ENCODE assay signal across 7 mouse cellular contexts in the genomic region with DNA sequence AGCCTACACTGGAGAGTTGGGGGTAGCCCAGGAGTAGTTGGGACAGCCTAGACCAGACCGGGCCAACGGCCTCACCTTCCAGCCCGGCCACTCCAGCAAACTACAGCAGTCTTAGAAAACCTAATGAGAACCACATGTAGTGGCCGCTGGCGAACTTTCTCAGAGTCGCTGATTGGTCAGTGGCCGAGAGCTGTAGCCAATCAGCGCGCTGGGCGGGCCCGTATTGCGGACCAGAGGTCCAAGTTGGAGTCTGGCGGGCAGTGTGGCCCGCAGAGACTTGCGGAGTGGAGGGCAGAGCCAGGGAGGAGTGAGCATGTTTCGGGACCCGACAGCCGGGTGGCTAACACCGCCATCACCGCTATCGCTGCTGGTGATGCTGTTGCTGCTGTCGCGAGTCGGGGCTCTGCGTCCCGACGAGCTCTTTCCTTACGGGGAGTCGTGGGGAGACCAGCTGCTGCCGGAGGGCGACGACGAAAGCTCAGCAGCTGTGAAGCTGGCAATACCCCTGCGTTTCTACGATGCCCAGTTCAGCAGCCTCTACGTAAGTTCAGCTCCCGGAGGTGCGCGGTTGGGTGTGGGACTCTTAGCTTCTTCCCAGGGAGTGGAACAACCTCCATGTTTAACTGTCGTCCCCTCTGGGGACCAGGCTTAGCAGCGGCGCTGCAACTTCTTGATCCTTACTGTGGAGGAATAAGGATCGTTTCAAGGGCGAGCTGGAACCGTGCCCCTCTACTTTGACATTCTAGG. TPM values are rescaled to one million over a fixed set of nuclear protein-coding genes. Genes with fewer than 3 reads are reported as not detected.
A peak's percentile ranks its signal among the peaks of the same experiment; 100 is the strongest.
DNase-seq lines count a peak whose midpoint lies in the region; ATAC-seq lines count a peak whose summit lies in the region.

Nid2 (plus strand) TSS at position 241 of the 747 bp plus-strand sequence.

- WGBS in embryonic facial prominence, embryonic 11.5 days = under 1% methylated on average over 45 of the region's 45 CpGs
- WGBS in limb, embryonic 12.5 days = under 1% methylated on average over 45 of the region's 45 CpGs
- under 1% methylated on average over 45 of the region's 45 CpGs for WGBS in midbrain, embryonic 13.5 days

- H3K27ac ChIP-seq in embryonic facial prominence, embryonic 11.5 days (replicated peaks; ENCODE audit: low read depth, low read length) = peak within 1 kb of the TSS; percentile 86
- H3K27ac ChIP-seq in limb, embryonic 12.5 days = peak within 1 kb of the TSS; percentile 99
- H3K27ac ChIP-seq in midbrain, embryonic 13.5 days = no peak within 1 kb of the TSS

- no peaks in the 10 kb centered on the region for H3K4me1 ChIP-seq in embryonic facial prominence, embryonic 11.5 days (ENCODE audit: control insufficient read depth, insufficient read depth, low read length)
- peaks cover 43% of the 10 kb centered on the region for H3K4me1 ChIP-seq in limb, embryonic 12.5 days (replicated peaks)
- peaks cover 25% of the 10 kb centered on the region for H3K4me1 ChIP-seq in midbrain, embryonic 13.5 days (replicated peaks)

- H3K9me3 ChIP-seq in embryonic facial prominence, embryonic 11.5 days (replicated peaks; ENCODE audit: control insufficient read depth, low read length) = no peaks in the 10 kb centered on the region
- H3K9me3 ChIP-seq in limb, embryonic 12.5 days = no peaks in the 10 kb centered on the region
- no peaks in the 10 kb centered on the region for H3K9me3 ChIP-seq in midbrain, embryonic 13.5 days

- H3K27me3 ChIP-seq in embryonic facial prominence, embryonic 11.5 days (ENCODE audit: control insufficient read depth, insufficient read depth, low read length) = no peaks in the 10 kb centered on the region
- peaks cover 4% of the 10 kb centered on the region; the same call in 1 of the 2 replicates for H3K27me3 ChIP-seq in limb, embryonic 12.5 days
- H3K27me3 ChIP-seq in midbrain, embryonic 13.5 days = peaks cover 55% of the 10 kb centered on the region

- no peaks in the 10 kb centered on the region; the same call in 1 of the 2 replicates for H3K36me3 ChIP-seq in embryonic facial prominence, embryonic 11.5 days (replicated peaks; ENCODE audit: control insufficient read depth, insufficient read depth, low read depth, low read length)
- peaks cover 17% of the 10 kb centered on the region for H3K36me3 ChIP-seq in limb, embryonic 12.5 days
- no peaks in the 10 kb centered on the region for H3K36me3 ChIP-seq in midbrain, embryonic 13.5 days

- DNase-seq in adrenal gland, postnatal 14 days = peak; percentile 94
- DNase-seq in embryonic facial prominence, embryonic 11.5 days (ENCODE audit: low spot score) = peak; percentile 99
- peak; percentile 94 for DNase-seq in heart, adult 18-20 months
- peak; percentile 90 for DNase-seq in kidney, adult 11 months
- DNase-seq in spleen, adult 12 weeks (ENCODE audit: low spot score) = peak; percentile 2

- ATAC-seq in embryonic facial prominence, embryonic 11.5 days (replicated peaks; ENCODE audit: insufficient number of reproducible peaks, low FRiP score, low TSS enrichment, low read depth) = peak; percentile 94
- ATAC-seq in limb, embryonic 12.5 days (ENCODE audit: insufficient number of reproducible peaks, insufficient read depth, low FRiP score, low TSS enrichment, low read depth) = peak; percentile 93
- ATAC-seq in midbrain, embryonic 13.5 days = peak; percentile 96

- peak within 1 kb of the TSS; percentile 57 for H3K4me3 ChIP-seq in embryonic facial prominence, embryonic 11.5 days (ENCODE audit: low read depth, low read length)
- H3K4me3 ChIP-seq in limb, embryonic 12.5 days (replicated peaks) = peak within 1 kb of the TSS; percentile 63
- H3K4me3 ChIP-seq in midbrain, embryonic 13.5 days (replicated peaks) = peak within 1 kb of the TSS; percentile 52

- peak within 1 kb of the TSS; percentile 82 for H3K4me2 ChIP-seq in embryonic facial prominence, embryonic 11.5 days (ENCODE audit: low read depth, low read length)
- H3K4me2 ChIP-seq in limb, embryonic 12.5 days = peak within 1 kb of the TSS; percentile 91
- H3K4me2 ChIP-seq in midbrain, embryonic 13.5 days (replicated peaks) = peak within 1 kb of the TSS; percentile 93

- peak within 1 kb of the TSS; percentile 56 for H3K9ac ChIP-seq in embryonic facial prominence, embryonic 11.5 days (replicated peaks; ENCODE audit: low read length)
- H3K9ac ChIP-seq in limb, embryonic 12.5 days (replicated peaks) = peak within 1 kb of the TSS; percentile 72
- H3K9ac ChIP-seq in midbrain, embryonic 13.5 days (replicated peaks) = peak within 1 kb of the TSS; percentile 57

RNA-seq across cellular contexts. Expression of gene Nid2, which starts in this region (rescaled TPM):
- total RNA-seq in adrenal gland, postnatal 14 days (2021) = 44.7 and 46.2 TPM in 2 replicates
- 46.1 and 50.6 TPM in 2 replicates for polyA plus RNA-seq in embryonic facial prominence, embryonic 11.5 days (2014; fragmentation: Nextera tagmentation; extraction: Ambion mirVana)
- total RNA-seq in heart, adult 18-20 months (2021) = 10 to 100 TPM; 17.1 to 18.9 TPM
- 87.1 and 96.4 TPM in 2 replicates for polyA plus RNA-seq in limb, embryonic 12.5 days (2016; fragmentation: Nextera tagmentation; extraction: Ambion mirVana)
- polyA plus RNA-seq in midbrain, embryonic 13.5 days (2015; fragmentation: Nextera tagmentation; extraction: Ambion mirVana) = 35.1 and 40.7 TPM in 2 replicates

Comparison
In these comparisons a context has a peak if more than half of its experiments do, and no peak if none do; other contexts are left out.
1. DNase-seq: peak in every context shown above with its lines; median percentile 99 in embryonic facial prominence, embryonic 11.5 days; 94 in adrenal gland, postnatal 14 days; 94 in heart, adult 18-20 months; 90 in kidney, adult 11 months; 2 in spleen, adult 12 weeks.